Mouse (Mus musculus): ENCODE data around the gene Ifit1bl2. TPM values are rescaled to one million over a fixed set of nuclear protein-coding genes. Genes with fewer than 3 reads are reported as not detected.
A peak's percentile ranks its signal among the peaks of the same experiment; 100 is the strongest.
"Not testable (repeated sequence)": the region's sequence is repeated elsewhere in the genome, so short reads cannot be mapped to it uniquely, and the experiment has no call there.

The Ifit1bl2 gene
- polyA plus RNA-seq, 1 experiment = 0.19 TPM

- no peak for DNase-seq (ENCODE audit: low read depth)
- TF ChIP-seq CTCF (IDR thresholded peaks at IDR 0.05; ENCODE audit: borderline replicate concordance, extremely low read depth, insufficient read depth, insufficient read length) (no peak), POLR2A (IDR thresholded peaks at IDR 0.05; ENCODE audit: borderline replicate concordance, extremely low read depth, insufficient read depth, insufficient read length, poor library complexity, severe bottlenecking) (no peak)
Measured at GRCm38 (mm10) chr19:34650276-34650675, 9.7 kb upstream of the Ifit1bl2 start.

- DNase-seq (ENCODE audit: low read depth) = not testable (repeated sequence)
Measured at GRCm38 (mm10) chr19:34647630-34648029, 7.1 kb upstream of the Ifit1bl2 start.

DNA sequence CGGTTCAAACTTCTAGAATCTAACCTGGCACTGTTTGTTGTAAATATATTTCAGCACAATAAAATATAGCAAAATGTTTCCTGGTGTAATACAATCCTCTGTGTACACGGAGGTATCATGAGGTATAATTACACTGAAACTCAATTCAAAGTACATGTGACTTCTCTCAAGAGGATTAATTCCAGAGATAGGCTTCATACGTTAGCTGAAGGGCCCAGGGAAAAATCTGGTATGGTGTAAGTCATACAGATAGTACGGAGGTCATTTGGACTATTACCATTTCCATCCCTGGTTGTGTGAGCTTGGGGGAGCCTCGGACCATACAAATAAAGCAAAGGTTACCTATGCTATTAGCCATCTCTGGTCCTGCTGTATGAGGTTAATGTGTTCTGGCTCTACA lies 2.1 kb upstream of the Ifit1bl2 start:
- no peak for DNase-seq (ENCODE audit: low read depth)
- TF ChIP-seq CTCF (IDR thresholded peaks at IDR 0.05; ENCODE audit: borderline replicate concordance, extremely low read depth, insufficient read depth, insufficient read length) (no peak), POLR2A (IDR thresholded peaks at IDR 0.05; ENCODE audit: borderline replicate concordance, extremely low read depth, insufficient read depth, insufficient read length, poor library complexity, severe bottlenecking) (no peak)

DNA sequence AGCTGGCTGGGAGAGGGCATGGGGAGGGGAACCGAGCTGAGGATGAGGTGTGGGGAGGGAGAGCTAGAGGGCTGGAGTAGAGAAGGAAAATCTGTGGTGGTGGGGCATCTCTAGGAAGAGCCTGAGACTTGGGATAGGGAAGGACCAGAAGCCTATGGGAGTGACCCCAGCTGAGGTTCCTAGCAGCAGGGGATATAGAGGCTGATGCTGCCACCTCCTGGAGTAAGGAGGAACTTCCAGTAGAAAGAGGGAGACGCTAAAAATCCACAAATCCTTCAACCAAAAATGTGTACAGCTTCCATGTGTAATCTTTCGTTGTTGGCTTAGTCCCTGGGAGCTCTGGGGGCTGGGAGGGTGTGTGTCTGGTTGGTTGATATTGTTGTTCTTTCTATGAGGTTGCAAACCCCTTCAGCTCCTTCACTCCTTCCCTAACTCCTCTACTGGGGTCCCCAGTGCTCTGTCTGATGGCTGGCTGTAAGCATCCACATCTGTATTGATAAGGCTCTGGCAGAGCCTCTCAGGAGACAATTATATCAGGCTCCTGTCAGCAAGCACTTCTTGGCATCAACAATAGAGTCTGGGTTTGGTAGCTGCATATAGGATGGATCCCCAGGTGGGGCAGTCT lies 3.5 kb downstream of the Ifit1bl2 start:
- TF ChIP-seq POLR2A (IDR thresholded peaks at IDR 0.05; ENCODE audit: borderline replicate concordance, extremely low read depth, insufficient read depth, insufficient read length, poor library complexity, severe bottlenecking) = no peak
- peak; percentile 72; the same call in 1 of the 2 replicates for TF ChIP-seq CTCF (IDR thresholded peaks at IDR 0.05; ENCODE audit: borderline replicate concordance, extremely low read depth, insufficient read depth, insufficient read length)
- peak; percentile 68 for DNase-seq (ENCODE audit: low read depth)

GRCm38 (mm10) chr19:34633484-34633883 lies 7.1 kb downstream of the Ifit1bl2 start:
- no peak for TF ChIP-seq POLR2A (IDR thresholded peaks at IDR 0.05; ENCODE audit: borderline replicate concordance, extremely low read depth, insufficient read depth, insufficient read length, poor library complexity, severe bottlenecking)
- no peak for TF ChIP-seq CTCF (IDR thresholded peaks at IDR 0.05; ENCODE audit: borderline replicate concordance, extremely low read depth, insufficient read depth, insufficient read length)
- DNase-seq (ENCODE audit: low read depth) = no peak

DNA sequence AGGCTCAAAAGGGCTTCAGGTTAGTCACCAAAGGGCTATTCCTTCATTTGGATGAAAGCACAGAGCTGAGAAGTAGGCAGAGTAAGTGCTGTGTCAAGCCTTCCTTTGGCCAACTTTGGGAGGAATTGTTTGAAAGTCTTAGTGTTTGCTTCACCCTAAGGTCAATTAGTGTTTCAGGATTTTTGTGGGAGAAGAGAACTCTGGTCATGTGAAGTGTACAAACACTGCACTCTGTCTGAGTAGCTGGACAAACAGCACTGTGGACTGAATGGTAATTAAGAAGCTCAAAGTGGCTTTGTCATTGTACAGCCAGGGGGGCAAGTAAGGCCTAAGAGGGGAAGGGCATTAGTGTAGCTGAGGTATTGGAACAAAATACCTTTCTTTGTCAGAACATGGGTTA lies 9.1 kb downstream of the Ifit1bl2 start:
- TF ChIP-seq POLR2A (IDR thresholded peaks at IDR 0.05; ENCODE audit: borderline replicate concordance, extremely low read depth, insufficient read depth, insufficient read length, poor library complexity, severe bottlenecking) (no peak), CTCF (IDR thresholded peaks at IDR 0.05; ENCODE audit: borderline replicate concordance, extremely low read depth, insufficient read depth, insufficient read length) (no peak)
- DNase-seq (ENCODE audit: low read depth) = no peak

- TF ChIP-seq POLR2A (IDR thresholded peaks at IDR 0.05; ENCODE audit: borderline replicate concordance, extremely low read depth, insufficient read depth, insufficient read length, poor library complexity, severe bottlenecking) (no peak), CTCF (IDR thresholded peaks at IDR 0.05; ENCODE audit: borderline replicate concordance, extremely low read depth, insufficient read depth, insufficient read length) (no peak)
- DNase-seq (ENCODE audit: low read depth) = no peak
Measured at GRCm38 (mm10) chr19:34627496-34627895, 13.0 kb downstream of the Ifit1bl2 start.

DNA sequence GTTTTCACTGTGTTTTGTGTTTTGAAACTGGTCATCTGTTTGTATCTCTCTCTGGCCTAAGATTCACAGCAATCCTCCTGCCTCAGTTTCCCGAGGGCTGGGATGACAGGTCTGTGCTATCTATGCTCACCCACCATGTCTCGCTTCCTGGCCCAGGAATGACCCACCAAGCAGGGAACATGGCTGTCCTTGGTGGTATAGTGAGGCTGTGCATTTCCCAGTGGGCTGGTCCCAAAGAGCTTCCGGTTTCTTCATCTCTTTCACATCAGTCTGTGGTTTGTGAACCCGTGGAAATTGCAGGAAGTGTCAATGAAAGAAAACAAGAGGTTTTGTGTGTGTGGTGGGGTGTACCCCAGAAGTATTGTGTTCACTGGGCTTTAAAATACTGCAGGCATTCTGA lies 15.9 kb downstream of the Ifit1bl2 start:
- DNase-seq (ENCODE audit: low read depth) = no peak
- TF ChIP-seq CTCF (IDR thresholded peaks at IDR 0.05; ENCODE audit: borderline replicate concordance, extremely low read depth, insufficient read depth, insufficient read length) (no peak), POLR2A (IDR thresholded peaks at IDR 0.05; ENCODE audit: borderline replicate concordance, extremely low read depth, insufficient read depth, insufficient read length, poor library complexity, severe bottlenecking) (no peak)

DNA sequence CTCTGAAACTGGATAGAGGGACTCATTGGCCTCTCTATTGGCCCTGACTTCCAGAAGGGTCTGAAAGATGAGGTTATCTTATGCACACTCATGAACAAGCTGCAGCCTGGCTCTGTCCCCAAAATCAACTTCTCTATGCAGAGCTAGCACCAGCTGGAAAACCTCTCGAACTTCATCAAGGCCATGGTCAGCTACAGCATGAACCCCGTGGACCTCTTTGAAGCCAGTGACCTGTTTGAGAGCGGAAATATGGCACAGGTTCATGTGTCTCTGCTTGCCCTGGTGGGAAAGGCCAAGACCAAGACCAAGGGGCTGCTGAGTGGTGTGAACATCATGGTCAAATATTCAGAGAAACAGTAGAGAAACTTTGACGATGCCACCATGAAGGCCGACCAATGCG lies 16.8 kb downstream of the Ifit1bl2 start:
- no peak for DNase-seq (ENCODE audit: low read depth)
- no peak for TF ChIP-seq CTCF (IDR thresholded peaks at IDR 0.05; ENCODE audit: borderline replicate concordance, extremely low read depth, insufficient read depth, insufficient read length)
- TF ChIP-seq POLR2A (IDR thresholded peaks at IDR 0.05; ENCODE audit: borderline replicate concordance, extremely low read depth, insufficient read depth, insufficient read length, poor library complexity, severe bottlenecking) = no peak

- no peak for DNase-seq (ENCODE audit: low read depth)
- TF ChIP-seq POLR2A (IDR thresholded peaks at IDR 0.05; ENCODE audit: borderline replicate concordance, extremely low read depth, insufficient read depth, insufficient read length, poor library complexity, severe bottlenecking) (no peak), CTCF (IDR thresholded peaks at IDR 0.05; ENCODE audit: borderline replicate concordance, extremely low read depth, insufficient read depth, insufficient read length) (no peak)
Measured at GRCm38 (mm10) chr19:34620871-34621270, 19.7 kb downstream of the Ifit1bl2 start.

DNA sequence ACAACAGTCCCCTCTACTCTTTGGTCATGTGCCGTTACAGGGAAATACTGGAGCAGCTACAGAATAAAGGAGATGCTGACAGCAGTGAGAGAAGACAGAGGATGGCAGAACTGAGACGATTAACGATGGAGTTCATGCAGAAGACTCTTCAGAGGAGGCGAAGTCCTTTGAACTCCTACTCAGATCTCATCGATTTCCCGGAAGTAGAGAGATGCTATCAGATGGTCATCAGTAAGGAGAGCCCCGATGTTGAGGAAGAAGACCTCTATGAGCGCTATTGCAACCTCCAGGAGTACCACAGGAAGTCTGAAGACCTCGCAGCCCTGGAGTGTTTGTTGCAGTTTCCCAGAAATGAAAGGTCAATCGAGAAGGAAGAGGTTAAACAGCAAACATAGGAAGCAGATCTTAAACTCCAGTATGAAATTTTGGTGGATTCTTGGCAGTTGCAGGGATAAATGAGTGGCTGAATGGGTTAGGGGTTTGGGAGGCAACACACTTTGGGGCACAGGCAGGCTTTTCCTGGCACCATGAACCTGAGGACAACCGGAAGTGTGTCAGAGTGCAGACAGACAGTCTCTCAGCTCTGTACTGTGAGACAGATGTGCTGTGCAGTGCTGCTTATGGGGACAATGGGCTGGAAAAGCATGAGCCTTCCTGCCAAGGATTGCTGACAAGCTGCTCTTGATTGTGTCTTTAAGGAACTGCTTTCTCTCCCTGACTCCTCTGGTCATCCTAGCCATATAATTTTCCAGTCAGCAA lies 28.1 kb downstream of the Ifit1bl2 start:
- not testable (repeated sequence) for DNase-seq (ENCODE audit: low read depth)

DNA sequence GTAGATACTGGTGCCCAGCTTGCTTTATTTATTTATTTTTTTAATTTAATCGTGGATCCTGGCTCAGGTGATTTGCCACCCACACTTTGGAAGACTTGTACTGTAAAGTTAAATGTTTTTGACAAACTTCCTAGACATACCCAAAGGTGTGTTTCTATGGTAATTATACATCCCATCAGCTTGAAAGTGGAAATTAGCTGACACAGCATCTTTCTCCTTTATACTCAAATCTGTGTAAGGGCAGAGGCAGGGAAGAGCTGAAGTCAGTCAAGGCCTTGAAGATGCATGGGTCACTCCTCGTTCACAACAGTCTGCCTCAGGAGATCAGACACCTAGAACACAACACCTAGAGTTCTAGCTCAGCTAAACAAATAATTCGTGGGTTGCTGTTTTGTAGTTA lies 30.4 kb downstream of the Ifit1bl2 start:
- not testable (repeated sequence) for DNase-seq (ENCODE audit: low read depth)

DNA sequence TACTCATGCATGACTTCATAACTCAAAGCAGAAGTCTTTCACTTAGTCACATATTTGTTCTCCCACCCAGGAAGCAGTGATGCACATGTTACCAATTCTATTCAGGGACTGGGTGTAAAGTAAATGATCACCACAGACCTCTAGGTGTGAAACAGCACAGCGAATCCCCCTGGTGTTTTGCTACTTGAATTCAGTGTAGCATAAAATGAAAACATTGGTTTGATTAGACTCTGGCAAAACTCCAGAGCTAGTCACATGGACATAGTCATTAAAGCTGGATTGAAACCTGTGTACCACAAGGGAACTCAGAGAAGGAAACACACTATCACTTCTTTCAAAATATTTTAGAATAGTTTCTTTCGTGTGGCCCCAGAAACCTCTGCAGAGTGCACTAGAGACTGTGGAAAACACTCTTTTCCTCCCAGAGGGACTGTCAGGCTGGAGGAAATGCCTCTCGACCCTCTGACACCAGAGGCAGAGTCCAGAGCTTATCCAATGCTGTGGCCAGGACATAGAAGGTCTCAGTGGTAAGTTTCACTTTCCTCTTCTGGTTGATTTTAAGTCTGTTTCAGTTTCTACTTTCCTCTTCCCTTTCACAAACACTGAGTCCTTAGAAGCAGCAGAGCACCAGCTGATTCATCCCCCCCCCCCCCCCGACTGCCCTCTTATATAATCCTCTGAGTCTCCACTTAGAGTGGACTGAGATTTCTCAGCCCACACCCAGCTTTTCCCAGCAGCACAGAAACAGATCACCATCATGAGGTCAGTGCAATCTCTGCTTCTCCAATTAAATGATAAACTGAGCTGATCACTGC lies 33.1 kb downstream of the Ifit1bl2 start, which contains the start of gene Ifit3b:
Ifit3b (plus strand) TSS at position 734 of the 815 bp plus-strand sequence.
- DNase-seq (ENCODE audit: low read depth) = peak; percentile 55

Measured in brain, embryonic 14.5 days (tissue).